Mouse (Mus musculus): ENCODE measurements around the gene Efcab1. TPM values are rescaled to one million over a fixed set of nuclear protein-coding genes. Genes with fewer than 3 reads are reported as not detected.
"Not testable (repeated sequence)": the region's sequence is repeated elsewhere in the genome, so short reads cannot be mapped to it uniquely, and the experiment has no call there.

Efcab1 gene
- not detected for total RNA-seq (2021)
- long read RNA-seq, experiment 1 = 0 reads
- long read RNA-seq, experiment 2 = 0 reads

DNA sequence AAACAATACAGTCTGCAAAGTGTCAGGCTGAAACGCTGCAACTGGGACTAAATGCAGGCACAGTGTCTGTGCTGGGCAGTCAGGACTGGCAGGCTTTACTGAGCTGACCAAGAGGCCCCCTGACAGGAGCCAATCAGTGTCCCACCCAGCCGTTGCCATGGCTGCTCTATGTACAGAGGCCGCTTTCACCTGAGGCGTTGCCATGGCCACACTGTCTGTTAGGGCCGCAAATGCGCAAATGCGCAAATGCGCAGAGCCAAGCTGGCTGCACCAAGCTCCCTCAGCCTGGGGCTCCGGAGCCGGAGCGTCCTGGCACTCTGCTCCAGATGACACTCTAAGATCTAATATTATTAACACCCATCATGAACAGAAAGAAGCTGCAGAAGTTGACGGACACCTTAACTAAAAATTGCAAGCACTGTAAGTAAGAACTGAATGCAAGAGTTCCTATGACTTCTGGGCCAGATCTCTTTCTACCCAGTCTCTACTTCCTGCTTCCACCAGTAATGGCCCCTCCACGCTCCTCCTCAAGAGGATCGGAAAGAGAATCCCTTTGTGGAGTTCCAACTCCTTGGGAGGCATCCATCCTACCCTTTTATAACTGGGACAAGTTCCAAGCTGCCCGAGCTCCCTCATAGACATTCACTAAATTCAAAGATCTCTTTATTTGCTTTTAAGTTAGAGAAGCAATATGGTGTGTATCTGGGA is at the start of gene Efcab1:
TSS of gene Efcab1 (plus strand) at position 214 of the 708 bp plus-strand sequence.
- intact Hi-C loops (cut with DNase I; ENCODE audit: low total_unique reads) = no loop called here
- DNase-seq = no peak

DNA sequence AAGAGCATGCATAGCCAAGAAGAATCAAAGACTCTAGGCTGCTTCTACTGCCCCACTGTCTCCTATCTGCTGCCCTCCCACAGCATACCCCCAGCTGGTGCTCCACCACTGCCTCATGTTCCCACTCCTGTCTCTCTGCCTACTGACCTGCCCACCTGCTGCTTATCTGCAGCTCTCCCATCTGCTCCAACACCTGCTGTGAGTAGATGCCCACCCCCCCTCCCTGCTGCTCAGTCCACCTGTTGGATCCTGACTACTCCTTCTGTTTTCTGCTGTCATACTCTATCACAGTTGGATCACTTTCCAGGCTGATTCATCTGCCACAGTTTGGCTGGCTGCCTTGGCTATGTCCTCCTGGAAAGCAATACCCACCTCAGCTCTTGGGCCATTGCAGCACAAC is 47.0 kb upstream of the Efcab1 start:
- intact Hi-C loops (cut with DNase I; ENCODE audit: low total_unique reads) = no loop called here

DNA sequence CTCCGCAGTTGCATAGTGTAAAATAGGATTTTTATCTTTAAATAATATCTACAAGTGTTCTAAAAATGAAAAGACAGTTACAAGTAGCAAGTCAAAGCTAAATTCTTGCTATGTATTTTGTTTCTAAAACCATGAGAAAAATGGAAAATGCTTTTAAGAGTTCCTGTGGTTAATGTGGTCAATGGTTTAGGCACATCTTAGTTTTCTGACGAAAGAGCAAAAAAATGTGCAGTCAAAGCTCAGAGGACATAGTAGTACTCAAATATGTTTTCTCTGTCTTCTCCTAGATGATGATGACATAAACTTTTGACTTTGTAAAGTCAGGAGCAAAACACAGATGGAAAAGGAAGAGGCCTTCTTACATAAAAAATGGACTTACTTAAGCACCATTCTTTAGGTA is 21.5 kb upstream of the Efcab1 start:
- intact Hi-C loops (cut with DNase I; ENCODE audit: low total_unique reads) = no loop called here
- DNase-seq = no peak

More for the DNA sequence above, 47.0 kb upstream of the Efcab1 start:
- peak; percentile 15 for DNase-seq

GRCm38 (mm10) chr16:14885372-14885771 is 21.0 kb upstream of the Efcab1 start:
- no peak for DNase-seq
- intact Hi-C loops (cut with DNase I; ENCODE audit: low total_unique reads) = no loop called here

- intact Hi-C loops (cut with DNase I; ENCODE audit: low total_unique reads) = no loop called here
- no peak for DNase-seq
Observed at GRCm38 (mm10) chr16:14892492-14892891, 13.9 kb upstream of the Efcab1 start.

GRCm38 (mm10) chr16:14893864-14894263 is 12.5 kb upstream of the Efcab1 start:
- DNase-seq = no peak
- intact Hi-C loops (cut with DNase I; ENCODE audit: low total_unique reads) = no loop called here

- intact Hi-C loops (cut with DNase I; ENCODE audit: low total_unique reads) = no loop called here
Observed at GRCm38 (mm10) chr16:14894713-14895112, 11.7 kb upstream of the Efcab1 start.

GRCm38 (mm10) chr16:14895543-14895942 is 10.9 kb upstream of the Efcab1 start:
- intact Hi-C loops (cut with DNase I; ENCODE audit: low total_unique reads) = no loop called here
- no peak for DNase-seq

More at GRCm38 (mm10) chr16:14894713-14895112, 11.7 kb upstream of the Efcab1 start:
- no peak for DNase-seq

DNA sequence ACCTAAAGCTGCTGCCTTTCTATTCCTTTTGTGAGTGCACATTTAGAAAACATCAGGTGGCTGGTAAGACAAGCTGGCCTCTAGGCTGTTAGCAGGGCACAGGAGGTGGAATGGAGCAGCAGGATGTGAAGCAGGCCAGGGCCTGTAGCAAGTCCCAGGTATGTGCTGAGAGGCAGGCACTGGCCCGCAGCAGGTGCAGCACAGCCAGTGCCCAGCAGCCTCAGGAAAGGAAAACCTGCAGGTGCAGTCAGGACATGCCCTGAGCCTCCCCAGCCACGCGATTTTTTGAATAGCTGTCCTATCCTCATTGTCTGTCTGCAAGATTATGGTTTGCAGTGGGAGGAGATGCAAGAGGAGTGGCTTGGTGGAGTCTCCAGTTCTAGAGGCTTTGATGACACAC is 24.3 kb downstream of the Efcab1 start:
- intact Hi-C loops (cut with DNase I; ENCODE audit: low total_unique reads); DNase-seq: not testable (repeated sequence)

GRCm38 (mm10) chr16:14936478-14937166 is 30.2 kb downstream of the Efcab1 start:
- intact Hi-C loops (cut with DNase I; ENCODE audit: low total_unique reads) = not testable (repeated sequence)
- peak; percentile 10 for DNase-seq

GRCm38 (mm10) chr16:14939552-14939951 is 33.1 kb downstream of the Efcab1 start:
- DNase-seq = no peak
- intact Hi-C loops (cut with DNase I; ENCODE audit: low total_unique reads) = no loop called here

- intact Hi-C loops (cut with DNase I; ENCODE audit: low total_unique reads) = no loop called here
- no peak for DNase-seq
Observed at GRCm38 (mm10) chr16:14939994-14940715, 33.7 kb downstream of the Efcab1 start.

- no peak for DNase-seq
- intact Hi-C loops (cut with DNase I; ENCODE audit: low total_unique reads) = no loop called here
Observed at GRCm38 (mm10) chr16:14940898-14941297, 34.5 kb downstream of the Efcab1 start.

GRCm38 (mm10) chr16:14943530-14943929 is 37.1 kb downstream of the Efcab1 start:
- intact Hi-C loops (cut with DNase I; ENCODE audit: low total_unique reads) = no loop called here
- DNase-seq = no peak

DNA sequence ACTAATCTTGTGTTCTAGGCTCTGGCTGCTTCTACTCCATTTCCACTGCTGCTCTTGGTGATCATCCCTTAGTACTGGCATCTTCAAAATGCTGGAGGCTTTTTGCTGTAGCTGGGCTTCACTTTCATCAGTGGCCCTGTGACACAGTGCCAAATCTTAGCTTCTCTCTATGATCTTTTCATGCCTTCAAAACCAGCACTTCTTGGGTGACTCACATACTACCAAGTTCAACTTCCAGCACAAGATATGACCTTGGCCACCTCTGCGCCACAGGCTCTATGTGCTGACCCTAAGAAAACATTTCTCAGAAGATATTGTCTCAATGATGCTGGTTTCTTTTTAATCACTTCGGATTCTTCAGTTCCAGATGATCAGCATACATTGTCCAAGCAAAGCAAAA is 41.2 kb downstream of the Efcab1 start:
- DNase-seq; intact Hi-C loops (cut with DNase I; ENCODE audit: low total_unique reads): not testable (repeated sequence)

DNA sequence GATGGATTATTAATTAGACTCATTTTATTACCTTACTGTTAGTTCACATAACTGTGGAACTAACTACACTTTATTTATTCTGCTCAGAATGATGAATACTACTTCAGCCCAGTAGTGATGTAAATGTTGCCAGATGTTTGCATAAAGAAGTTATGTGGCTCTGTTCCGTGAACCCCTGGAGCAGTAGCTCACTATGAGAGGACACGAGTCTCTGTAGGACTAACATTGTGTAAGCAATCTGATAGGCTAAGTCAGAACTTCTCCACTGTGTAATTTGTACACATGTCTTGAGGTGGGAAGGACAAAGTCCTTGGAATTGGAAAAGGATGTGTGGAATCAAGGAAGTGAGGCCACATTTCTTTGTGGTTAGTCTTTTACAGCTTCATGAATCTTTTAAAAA is 45.5 kb downstream of the Efcab1 start:
- intact Hi-C loops (cut with DNase I; ENCODE audit: low total_unique reads) = no loop called here

GRCm38 (mm10) chr16:14959743-14960142 is 53.3 kb downstream of the Efcab1 start:
- DNase-seq = no peak
- intact Hi-C loops (cut with DNase I; ENCODE audit: low total_unique reads) = no loop called here

More for the DNA sequence above, 45.5 kb downstream of the Efcab1 start:
- DNase-seq = no peak

DNA sequence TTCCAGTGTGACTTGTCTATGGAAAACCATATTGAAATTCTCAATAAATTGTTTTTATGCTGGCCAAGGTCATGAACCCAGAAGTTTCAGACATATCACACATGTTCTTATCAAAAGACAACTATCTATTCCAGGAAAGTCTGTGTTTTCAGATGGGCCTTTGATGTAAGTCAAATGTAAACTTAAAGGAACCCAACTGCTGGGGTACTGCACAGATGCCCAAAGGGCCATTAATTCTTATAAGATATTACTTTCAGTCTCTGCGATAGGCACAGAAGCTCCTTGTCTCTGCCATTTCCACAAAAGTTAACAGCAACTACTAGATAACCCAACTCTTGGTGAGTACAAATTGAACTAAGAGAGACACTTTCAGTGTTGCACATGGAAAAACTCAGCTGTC is 67.3 kb downstream of the Efcab1 start:
- intact Hi-C loops (cut with DNase I; ENCODE audit: low total_unique reads) = no loop called here
- DNase-seq = no peak

DNA sequence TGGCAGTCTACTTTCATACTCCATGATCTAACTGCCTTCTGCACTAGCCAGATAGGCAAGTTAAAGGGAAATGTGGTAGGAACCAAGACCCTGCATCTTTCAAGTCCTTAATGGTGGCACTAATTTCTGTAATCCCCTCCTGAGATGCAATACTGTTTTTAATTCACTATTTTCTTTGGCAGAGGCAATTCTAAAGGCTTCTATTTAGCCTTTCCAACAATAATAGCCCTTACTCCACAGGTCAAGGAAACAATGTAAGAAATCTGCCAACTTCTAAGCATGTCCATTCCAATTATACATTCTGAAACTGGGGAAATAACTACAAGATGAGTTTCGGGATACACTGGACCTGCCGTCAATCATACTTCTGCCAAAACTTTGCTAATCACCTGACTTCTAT is 72.8 kb downstream of the Efcab1 start:
- DNase-seq = no peak
- intact Hi-C loops (cut with DNase I; ENCODE audit: low total_unique reads) = no loop called here

GRCm38 (mm10) chr16:14989614-14990268 is 83.3 kb downstream of the Efcab1 start:
- DNase-seq = no peak
- intact Hi-C loops (cut with DNase I; ENCODE audit: low total_unique reads) = no loop called here
